Mouse (Mus musculus) spleen, adult 18-20 months (tissue): ENCODE data around the gene Sntg2.

Source experiments
- DNase-seq, 2 experiments: peaks; one replicate each; pipeline ENCODE4 v3.0.0; 2022; ENCODE audit warnings: mixed read lengths in 2 of 2

Sntg2 gene

DNA sequence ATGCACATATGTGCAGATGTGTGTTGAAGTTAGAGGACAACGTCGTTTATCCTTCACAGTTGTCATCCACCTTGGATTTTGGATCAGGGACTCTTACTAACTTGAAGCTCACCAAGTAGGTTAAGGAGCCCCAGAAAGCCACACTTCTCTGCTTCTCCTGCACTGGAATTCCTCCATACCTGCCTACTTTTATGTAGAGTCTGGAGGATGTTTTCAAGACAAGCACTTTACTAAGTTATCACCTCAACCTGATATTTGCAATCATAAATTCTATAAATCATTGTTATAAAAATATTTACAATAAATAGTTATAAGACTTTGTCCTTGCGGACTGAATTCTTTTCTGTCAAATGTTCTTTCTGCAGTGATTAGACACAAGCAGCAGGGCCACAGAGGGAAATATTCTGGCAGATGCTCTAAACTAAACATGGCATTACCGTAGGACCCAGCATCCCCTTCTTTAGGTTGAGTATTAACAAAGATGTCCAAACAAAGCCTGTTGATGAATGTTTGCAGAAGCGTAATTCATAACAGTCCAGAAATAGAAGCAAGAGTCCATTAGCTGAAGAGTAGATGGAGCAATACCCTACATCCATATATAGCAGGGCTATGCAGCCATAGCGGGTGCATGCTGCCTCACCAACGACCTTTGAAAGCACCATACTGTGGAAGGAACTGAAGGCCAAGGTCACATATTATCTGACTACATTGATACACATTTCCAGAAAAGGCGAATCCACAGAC is 100.8 kb downstream of the Sntg2 start:
- DNase-seq: no peak

DNA sequence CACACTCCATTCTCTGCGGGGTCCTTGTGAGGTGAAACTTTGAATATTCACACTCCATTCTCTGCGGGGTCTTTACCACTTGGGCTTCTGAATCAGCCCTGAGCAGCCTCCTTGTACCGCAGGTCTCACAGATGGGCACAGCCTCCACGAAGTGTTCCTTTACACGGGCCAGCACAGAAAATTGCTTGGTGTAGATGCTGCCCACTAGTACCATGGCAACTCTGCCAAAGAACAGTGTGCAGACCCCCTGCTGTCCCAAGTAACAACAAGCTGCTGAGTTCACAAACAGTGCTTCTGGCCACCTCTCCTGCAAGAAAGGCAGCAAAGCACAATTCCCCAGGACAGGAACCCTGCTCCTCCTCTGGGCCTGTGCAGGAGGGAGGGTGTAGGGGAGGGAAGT is 109.0 kb downstream of the Sntg2 start:
- DNase-seq: no peak

DNA sequence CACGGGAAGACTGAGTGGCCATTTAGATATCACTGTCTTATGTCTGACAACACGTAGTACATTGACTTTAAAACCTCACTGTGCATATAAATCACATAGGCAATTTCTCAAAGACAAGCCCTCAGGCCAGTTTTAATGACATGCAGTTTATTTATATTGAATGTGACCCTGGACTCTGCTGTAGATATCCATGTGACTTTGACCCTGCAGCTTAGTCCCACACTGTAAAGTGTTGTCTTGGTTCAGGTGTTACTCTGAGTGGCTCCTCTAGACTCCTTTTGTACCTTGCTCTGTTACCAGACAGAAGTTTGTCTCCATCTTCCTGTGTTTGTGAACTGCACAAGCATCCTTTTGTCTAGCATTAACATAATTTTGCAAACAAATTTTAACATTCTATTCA is 112.0 kb downstream of the Sntg2 start:
- no peak for DNase-seq

DNA sequence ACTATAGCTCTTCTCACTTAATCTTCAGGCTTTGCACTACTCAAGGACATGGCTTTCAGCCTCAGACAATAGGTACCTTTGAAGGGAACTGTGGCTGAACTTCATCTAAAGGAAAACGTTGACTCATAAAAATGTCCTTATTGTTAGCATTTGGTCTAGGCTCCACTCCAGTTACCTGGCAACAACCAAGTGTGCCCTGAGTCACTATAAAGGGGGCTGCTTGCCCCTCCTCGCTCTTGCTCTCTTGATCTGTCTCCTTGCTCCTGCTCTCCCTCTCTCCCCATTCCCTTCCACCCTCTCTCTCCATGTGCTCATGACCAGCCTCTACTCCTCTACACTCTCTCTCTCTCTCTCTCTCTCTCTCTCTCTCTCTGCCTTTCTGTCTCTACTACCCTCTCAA is 114.5 kb downstream of the Sntg2 start:
- no peak for DNase-seq

DNA sequence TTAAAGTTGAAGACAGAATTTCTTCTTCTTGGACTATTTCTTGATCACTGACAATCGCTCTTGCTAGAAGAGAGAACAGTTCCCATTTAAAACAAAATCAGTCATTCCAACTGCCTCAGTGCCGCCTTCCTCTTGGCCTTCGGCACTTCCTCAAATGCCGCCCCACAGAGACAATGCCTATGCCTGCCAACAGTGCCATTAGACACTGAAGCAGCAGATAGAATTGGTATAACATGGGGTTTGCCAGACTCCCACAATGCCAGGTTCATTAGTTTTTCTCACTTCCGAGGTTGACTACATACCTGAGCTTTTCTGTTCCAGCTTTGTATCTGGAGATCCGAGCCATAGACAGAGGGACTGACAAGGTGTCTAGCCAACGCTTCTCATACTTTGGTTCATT is 115.5 kb downstream of the Sntg2 start:
- DNase-seq: no peak

DNA sequence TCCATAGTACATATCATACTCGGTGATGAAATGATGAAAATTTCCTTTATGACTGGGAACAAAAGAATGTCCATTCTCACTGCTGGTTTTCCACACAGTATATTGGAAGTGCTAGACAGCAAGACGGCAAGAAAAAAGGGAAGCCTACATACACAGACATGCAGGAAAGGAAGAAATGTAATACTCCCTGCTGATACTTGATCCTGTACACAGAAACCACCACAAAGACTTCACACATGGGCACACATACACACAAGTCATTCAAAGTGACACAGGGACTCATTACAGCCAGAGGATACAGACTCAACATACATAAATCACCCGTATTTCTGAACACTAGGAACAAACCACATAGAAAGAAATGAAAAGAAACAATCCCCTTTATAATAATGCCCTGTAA is 117.0 kb downstream of the Sntg2 start:
- DNase-seq: no peak

DNA sequence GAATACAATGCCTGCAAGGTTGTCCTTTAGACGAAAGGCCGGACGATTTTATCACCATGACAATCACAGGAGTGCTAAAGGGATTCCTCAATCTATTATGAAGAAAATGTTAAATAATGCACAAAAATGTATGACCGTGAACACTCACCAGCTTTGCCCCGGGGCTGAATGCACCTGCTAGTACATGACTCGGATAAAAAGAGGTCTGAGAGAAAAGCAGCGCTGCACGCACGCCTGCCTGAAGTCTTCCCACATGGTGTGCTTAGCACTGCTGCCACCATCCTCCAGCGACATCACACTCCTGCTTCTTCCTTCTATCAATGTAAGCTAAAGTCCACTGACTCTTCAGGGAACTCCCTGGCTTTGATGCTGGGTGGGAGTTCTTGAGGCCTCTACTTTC is 118.6 kb downstream of the Sntg2 start:
- DNase-seq: no peak

DNA sequence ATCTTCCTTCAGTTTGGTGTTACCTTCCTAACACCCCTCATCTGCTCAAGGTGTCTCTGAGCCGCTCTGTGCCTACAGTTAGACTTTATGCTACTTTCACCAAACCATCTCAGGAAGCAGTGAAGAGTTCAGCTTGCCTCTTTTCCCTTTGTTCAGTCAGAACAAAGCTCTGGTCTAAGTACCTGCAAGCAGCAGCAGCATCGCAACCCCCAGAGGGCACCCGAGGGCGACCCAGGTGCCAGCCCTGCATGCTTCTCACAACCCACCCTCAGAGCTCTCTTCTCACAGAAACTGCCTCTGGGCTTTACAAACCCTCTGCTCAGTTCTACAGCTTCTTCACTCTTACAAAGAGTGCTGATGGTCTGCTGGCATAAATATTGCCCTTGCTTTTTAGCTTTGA is 120.8 kb downstream of the Sntg2 start:
- no peak for DNase-seq

DNA sequence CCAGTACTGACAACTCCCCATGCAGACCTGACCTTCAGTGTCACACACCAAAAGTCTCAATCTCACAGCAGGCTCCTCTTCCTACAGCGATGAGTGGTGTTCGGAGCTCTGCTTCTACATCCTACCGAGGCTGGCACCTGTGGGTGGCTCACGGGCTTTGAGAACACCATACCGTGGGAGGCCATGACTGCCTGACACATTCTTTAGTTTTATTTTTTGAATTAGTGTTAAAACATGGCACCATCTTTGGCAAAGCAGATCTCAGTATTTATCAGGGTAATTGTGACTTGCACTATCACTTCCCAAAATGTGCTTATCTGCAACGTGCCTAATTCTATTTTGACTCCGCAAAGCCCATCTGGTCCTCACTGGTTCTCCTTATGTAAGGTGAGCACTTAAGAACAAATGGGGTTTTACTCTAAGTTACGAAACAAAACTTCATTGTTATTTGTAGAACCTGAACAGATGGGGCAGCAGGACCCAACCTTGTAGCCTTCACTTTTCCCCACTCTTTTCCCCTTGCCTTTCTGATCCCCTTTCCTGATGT is 121.8 kb downstream of the Sntg2 start:
- DNase-seq: no peak

DNA sequence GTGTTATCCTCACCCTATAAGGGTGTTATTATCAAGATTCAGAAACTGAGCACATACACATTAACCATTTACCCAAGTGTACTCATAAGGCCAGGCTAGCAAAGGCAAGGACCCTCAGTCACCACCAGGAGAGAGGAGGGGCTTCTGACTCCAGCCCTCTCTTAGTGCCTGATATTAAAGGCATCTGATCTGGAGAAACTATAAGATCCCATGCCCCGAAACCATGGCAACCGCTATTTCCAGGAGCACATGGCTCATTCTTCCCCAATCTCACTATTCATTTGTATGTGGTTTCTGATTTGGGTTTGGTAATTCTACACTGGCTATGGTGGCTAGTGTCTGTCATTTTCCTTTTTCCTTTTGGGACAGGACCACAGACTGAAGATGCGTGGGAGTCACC is 124.1 kb downstream of the Sntg2 start:
- DNase-seq: no peak

DNA sequence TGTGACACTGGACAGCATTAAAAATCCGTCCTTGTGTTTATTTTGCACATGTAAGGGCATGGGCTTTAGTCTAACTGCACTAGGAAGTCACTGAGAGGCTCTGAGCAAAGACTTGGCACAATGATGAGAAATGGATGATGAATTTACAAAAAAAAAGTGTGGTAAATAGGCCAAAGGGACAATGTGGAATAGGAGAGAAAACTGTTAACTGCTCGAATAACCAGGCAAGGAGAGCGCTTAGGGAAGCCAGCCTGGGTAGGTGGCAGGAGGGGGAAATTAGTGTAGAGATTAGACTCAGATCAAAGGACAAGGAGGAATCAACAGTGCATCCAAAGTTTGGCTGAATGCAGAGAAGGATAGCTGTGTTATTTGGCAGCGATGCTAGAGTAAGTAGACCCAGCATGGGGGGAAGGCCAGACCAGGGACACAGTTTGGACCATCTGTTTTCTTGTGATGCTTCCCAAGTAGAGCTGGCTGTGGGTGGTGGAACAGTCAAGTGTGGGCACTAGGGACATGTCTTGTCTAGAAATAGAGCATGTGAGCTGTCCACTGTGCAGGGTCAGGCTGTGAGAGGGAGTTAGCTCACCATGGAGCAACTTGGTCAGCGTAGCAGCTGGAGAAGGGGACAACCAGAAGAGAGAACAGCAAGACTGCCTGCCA is 126.8 kb downstream of the Sntg2 start:
- DNase-seq: no peak

DNA sequence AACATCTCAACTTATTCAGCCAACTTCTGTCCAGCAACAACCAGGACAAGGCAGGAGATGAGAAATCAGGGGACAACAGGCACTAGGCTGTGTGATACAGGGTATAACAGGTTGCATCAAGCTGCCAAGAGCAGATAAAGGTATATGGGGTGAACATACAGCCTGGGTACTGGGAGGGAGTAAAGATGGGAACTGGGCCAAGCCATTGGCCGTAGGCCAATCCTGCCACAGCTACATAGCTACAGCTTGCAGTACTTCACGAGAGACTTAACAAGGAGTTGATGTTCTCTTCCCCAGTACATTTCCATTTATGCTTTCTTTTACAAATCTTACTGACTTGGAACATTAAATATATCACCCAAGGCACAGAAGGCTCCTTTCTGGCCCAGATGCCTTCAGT is 129.0 kb downstream of the Sntg2 start:
- DNase-seq: no peak

DNA sequence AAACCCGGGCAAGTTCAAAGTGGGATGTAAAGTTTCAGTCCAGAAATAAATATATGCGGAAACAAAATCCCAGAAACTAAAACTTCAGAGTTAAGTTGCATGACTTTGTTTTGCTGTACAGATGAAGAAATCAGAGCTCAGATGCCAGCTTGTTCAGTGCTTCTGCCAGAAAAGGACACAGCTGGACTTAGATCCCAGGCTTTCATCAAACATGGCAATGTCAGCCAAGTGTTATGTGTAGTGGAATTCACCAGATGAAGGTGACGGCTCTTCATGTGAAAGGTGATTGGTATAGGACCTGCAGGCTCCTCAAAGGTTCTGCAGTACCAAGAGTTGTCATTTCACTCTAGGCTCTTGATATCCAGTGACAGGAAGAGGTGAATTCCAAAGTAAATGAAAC is 132.3 kb downstream of the Sntg2 start:
- DNase-seq: no peak

DNA sequence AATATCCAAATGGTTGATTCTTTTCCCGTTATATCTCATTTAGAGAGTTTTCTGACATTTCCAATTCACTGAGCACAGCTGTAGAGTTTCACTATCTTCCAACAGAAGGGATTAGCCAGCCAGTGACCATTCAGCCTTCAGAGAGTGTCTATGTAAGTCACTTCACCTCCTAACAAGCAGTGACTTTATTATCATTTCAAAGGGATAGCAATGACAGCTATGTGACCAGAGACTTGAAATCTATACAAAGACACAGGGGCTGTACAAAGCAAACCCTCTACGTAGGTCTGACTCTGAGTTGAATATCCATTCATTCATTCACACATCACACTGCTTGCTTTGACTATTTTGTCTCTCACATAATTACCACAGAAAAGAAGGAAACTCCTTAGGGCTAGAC is 138.2 kb downstream of the Sntg2 start:
- DNase-seq: no peak

DNA sequence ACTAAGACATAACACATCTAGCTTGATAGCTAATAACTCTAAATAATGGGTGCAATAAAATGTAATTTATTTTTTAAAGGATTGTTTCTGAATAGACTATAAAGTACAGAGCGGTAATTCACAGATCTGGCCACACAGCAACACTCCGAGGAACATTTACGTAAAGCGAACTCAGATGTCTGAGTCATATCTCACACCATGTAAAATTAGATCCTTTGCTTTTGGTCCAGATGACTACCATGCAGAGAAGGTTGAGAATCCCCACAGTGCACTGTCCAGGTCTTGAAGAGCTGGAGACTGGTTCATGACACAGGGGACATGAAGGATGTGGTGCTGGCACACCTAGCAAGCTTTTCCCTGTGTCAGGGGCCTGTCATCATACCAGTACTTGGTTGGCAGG is 145.2 kb downstream of the Sntg2 start:
- no peak for DNase-seq

DNA sequence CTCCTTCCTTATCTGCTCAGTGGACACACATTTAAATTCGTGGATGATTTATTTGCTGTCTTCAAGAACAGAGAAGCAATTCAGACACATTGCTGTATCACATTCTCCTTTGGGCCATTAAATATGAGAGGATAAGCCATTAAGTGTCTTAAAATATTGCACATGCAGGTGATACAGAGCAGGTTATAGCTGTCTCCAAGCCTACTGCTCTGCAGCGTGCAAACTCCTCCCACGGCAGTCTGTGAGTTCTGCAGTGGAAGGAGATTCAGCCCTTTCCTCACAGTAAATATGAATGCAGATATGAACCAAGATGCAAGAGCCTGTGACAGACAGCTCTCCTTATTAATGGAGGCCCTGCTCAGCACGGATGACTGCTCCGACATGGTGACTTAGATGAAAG is 146.9 kb downstream of the Sntg2 start:
- DNase-seq: no peak

DNA sequence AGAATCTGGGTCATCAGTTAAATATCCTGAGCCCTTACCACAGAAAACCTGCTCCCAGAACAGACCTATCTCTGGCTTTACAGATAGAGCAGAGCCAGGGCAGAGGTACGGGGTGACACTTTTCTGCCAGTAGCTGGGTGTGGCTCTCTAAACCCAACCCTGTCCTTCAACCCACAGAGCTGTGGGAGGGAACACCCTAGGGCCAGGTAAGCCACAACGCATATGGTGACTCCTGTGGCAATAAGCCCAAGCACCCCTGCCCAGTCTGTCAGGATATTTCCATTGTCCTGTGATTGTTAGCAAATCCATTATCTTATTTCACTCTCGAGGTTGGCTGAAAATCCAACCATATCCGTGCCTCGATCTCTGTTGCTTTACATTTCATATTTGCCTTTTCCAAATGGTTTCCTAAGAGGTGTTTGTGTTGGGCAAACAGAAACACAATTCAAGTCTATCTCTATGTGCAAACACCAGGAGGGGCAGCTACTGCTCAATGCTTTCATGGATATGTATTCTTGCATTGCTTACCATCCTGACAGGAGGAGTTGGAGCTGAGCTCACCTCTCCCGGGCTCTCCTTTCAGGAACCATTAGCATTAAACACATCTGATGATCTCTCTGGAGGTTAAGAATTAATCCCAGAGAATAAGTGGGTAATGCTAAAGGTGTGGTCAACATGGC is 156.3 kb downstream of the Sntg2 start:
- DNase-seq: no peak

DNA sequence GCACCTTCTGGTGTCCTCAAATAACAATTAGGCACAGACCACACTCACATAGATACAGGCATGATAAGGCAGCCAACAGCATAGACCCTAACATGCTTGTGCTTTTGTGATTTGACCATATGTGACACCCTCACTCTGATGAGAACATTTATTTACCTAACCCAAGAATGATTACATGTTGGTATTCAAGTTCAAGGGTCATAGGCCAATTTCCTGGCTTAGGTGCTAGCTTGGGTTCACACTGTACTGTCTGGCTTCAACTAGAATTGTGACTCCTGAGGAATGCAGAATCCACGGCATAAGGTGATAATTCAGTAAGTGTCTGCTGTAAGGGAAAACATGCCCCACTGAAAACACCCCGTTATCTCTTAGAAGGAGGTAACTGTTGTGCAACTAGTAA is 158.4 kb downstream of the Sntg2 start:
- no peak for DNase-seq

DNA sequence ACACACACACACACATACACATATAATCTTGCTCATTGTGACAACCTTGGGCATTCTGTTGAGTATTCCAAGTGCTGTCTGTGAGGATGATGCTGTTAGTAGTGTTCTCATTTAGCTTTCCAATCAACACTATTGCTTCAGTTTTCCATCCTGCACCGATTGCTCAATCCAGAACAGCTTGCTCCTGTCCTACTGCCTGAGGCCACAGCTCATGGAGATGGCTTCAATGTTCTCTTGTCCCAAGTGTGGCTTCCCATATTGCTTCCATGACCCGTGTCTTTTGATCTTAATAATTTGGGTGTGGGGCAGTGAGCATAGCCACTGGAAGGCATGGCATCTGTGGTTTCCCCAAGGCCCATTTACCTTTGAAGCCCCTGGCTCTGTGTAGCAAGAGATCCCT is 162.8 kb downstream of the Sntg2 start:
- no peak for DNase-seq

DNA sequence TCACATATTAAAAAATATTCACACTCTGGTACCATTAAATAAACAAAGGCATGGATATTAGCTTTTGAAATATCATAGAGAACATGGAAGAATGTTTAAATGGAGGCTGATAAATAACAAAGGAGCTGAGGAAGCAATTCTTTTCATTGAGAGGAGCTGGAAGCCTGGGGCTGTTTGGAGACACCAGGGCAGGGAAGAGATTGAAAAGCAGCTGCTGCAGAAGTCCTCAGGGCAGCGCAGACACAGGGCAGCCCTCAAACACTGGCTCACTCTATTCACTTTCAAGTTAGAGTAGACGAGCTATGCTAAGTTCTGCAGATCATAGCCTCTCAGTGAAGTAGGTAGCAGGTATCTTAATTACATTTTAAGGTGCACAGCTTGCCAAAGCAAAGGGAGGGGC is 164.6 kb downstream of the Sntg2 start:
- DNase-seq: no peak

DNA sequence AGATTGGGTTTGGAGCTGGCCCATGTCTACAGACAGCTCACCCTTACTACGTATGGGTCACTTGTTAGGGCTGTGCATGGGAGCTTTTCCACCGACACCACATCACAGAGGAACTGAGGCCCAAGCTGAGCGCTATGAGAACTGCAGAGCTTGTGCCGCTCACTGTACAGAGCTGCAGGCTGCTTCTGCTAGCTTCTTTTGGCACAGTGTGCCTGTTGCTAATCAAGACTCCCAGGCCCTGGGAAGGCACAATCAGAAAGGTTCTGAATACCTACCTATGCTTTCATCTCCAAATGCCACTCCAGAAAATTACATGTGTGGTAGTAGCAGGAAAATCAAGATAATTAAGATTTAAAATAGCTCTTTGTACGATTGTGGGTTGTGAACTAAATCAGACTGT is 165.1 kb downstream of the Sntg2 start:
- no peak for DNase-seq

DNA sequence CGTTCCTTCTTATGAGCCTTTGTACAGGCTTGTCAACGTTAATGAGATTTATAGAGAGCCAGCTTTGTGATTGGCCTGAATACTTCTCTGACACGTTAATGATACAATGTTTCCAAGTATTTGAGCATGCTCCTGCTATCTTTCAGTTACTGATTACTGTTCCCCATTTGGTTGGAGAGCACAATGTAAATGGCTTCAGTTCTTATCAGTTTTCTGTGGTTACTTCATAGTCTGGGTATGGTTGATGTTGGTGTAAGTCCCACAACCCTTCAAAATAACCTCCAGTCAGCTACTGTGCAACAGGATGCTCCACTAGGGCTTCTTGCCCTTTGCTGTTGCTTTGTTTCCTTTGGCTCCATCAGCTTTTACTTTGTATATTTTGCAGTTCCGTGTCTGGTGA is 168.7 kb downstream of the Sntg2 start:
- DNase-seq: no peak

DNA sequence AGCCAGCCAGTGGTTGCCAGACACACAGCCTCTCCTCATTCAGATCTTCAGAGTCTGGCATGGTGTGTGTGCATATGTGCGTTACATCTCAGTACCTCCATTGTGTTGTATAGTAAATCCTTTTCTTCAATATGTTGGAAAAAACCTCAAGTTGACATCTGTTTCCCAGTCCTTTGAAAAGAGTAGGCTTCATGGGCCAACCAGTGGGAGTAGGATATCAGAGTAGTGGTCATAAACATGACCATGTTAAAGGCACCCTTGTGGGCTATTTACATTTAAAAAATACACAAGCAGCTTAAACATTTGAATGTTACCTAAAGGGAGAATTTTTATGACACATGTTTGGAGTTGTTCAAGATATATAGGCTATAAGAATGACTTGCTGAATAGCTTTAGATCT is 170.4 kb downstream of the Sntg2 start:
- no peak for DNase-seq

DNA sequence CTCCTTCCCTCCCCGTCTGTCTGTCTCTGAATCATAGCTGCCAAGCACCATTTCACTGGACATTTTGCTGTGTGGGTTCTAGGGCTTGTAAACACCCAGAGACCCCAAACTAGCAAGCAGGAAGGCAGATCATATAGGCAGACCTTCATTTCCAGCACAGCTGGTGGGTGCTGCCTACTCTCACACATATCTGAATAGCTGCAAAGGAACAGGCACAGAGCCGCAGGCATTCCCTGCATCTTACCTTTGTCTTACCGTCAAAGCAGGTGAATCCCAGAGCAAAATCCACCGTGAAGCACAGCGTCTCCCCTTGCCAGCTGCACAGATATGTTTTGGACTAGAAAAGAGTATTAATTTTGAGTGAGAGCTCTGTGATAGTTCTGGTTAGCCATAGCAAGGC is 172.1 kb downstream of the Sntg2 start:
- no peak for DNase-seq
